Mouse (Mus musculus) heart, embryonic 12.5 days (tissue): ENCODE results near the gene Sla2. TPM values are rescaled to one million over a fixed set of nuclear protein-coding genes. Genes with fewer than 3 reads are reported as not detected.
"Not testable (repeated sequence)": the region's sequence is repeated elsewhere in the genome, so short reads cannot be mapped to it uniquely, and the experiment has no call there.

ENCODE experiments used
- ATAC-seq: fragments of 200-750 bp; cut with Nextera tagmentation; 2 replicates; pipeline ENCODE4 v1.8.0; 2017; ENCODE audit warnings: moderate TSS enrichment, moderate library complexity; ENCODE audit not compliant: insufficient number of reproducible peaks, low FRiP score
- H3K27ac ChIP-seq: fragments of 300-500 bp; sonication (generic); 2 replicates; pipeline ENCODE4 v1.5.1; 2016; ENCODE audit warnings: mild to moderate bottlenecking, moderate library complexity; ENCODE audit not compliant: poor library complexity, severe bottlenecking
- H3K27me3 ChIP-seq: fragments of 300-500 bp; sonication (generic); replicated peaks from 2 replicates; pipeline ENCODE4 v1.6.1; 2016; ENCODE audit warnings: mild to moderate bottlenecking, moderate library complexity
- H3K36me3 ChIP-seq: fragments of 300-500 bp; sonication (generic); 2 replicates; pipeline ENCODE4 v1.6.1; 2016; ENCODE audit warnings: mild to moderate bottlenecking, moderate library complexity
- H3K4me1 ChIP-seq: fragments of 300-500 bp; sonication (generic); replicated peaks from 2 replicates; pipeline ENCODE4 v1.6.1; 2016; ENCODE audit warnings: mild to moderate bottlenecking
- H3K4me2 ChIP-seq: fragments of 300-500 bp; sonication (generic); 2 replicates; pipeline ENCODE4 v1.6.1; 2016; ENCODE audit warnings: mild to moderate bottlenecking, moderate library complexity
- H3K4me3 ChIP-seq: fragments of 300-500 bp; sonication (generic); 2 replicates; pipeline ENCODE4 v1.5.1; 2016; ENCODE audit warnings: mild to moderate bottlenecking
- H3K9ac ChIP-seq: fragments of 300-500 bp; sonication (generic); 2 replicates; pipeline ENCODE4 v1.6.1; 2016; ENCODE audit warnings: mild to moderate bottlenecking, moderate library complexity
- H3K9me3 ChIP-seq: fragments of 300-500 bp; sonication (generic); replicated peaks from 2 replicates; pipeline ENCODE4 v1.6.1; 2016; ENCODE audit warnings: mild to moderate bottlenecking, moderate library complexity
- WGBS: fragments of 180-500 bp; shearing (Covaris S2); methylation state at CpG from one replicate; pipeline ENCODE4 v1.1.7; 2016; 5-methylcytosine and 5-hydroxymethylcytosine counted together
- polyA plus RNA-seq: library from polyadenylated mRNA; unstranded; fragments of >200 nt; fragmentation: Nextera tagmentation; extraction: Ambion mirVana; gene quantifications from 2 replicates; pipeline ENCODE4 v1.2.1, GENCODE M21; 2016

Gene Sla2
- 0.55 and 0.65 TPM in 2 replicates for polyA plus RNA-seq

DNA sequence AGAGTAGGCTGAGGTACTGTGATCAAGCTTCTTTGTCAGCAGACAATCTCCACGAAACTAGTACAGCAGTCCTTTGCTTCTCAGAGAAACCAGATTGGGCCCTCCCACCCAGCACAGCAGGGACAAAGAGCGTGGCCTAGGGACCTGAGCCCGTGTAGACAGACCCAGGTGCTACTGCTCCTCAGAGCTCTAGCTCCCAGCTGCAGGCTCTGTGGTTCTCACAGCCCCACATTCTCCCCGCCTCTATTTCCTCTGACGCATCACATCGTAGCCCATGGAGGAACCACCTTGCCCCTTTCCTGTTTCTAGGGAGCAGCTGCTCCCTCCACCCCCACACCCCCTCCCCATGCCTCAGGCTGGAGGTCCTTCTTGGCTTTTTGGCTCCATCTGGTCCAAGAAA lies at the start of gene Sla2:
Sla2 (minus strand) TSS at position 176 of the 400 bp plus-strand sequence.
- H3K9ac ChIP-seq = no peak within 1 kb of the TSS
- H3K36me3 ChIP-seq = no peaks in the 10 kb centered on the region
- no peak within 1 kb of the TSS for H3K27ac ChIP-seq
- whole genome bisulfite sequencing = 48% methylated on average over 6 of the region's 6 CpGs
- H3K4me3 ChIP-seq = no peak within 1 kb of the TSS
- no peak within 1 kb of the TSS for H3K4me2 ChIP-seq
- no peaks in the 10 kb centered on the region for H3K4me1 ChIP-seq
- H3K9me3 ChIP-seq = no peaks in the 10 kb centered on the region
- H3K27me3 ChIP-seq = no peaks in the 10 kb centered on the region
- no peak for ATAC-seq

GRCm38 (mm10) chr2:156935005-156935404 lies 48.0 kb upstream of the Sla2 start:
- no peak overlapping the region for H3K27ac ChIP-seq
- H3K4me2 ChIP-seq = no peak overlapping the region
- peaks cover 47% of the 10 kb centered on the region for H3K36me3 ChIP-seq
- no peaks in the 10 kb centered on the region for H3K27me3 ChIP-seq
- no peaks in the 10 kb centered on the region; the same call in 1 of the 2 replicates for H3K4me1 ChIP-seq
- no peak overlapping the region for H3K4me3 ChIP-seq
- H3K9ac ChIP-seq = no peak overlapping the region
- no peak for ATAC-seq
- no peaks in the 10 kb centered on the region for H3K9me3 ChIP-seq
- WGBS = 85% methylated on average over 6 of the region's 6 CpGs

- peaks cover 55% of the 10 kb centered on the region for H3K36me3 ChIP-seq
- 81% methylated on average over 1 of the region's 1 CpGs for WGBS
Measured at GRCm38 (mm10) chr2:156933426-156933825, 46.4 kb upstream of the Sla2 start.

GRCm38 (mm10) chr2:156931421-156931820 lies 44.4 kb upstream of the Sla2 start:
- no peak overlapping the region for H3K4me3 ChIP-seq
- no peak overlapping the region for H3K27ac ChIP-seq
- 95% methylated on average over 2 of the region's 2 CpGs for whole genome bisulfite sequencing
- H3K27me3 ChIP-seq = no peaks in the 10 kb centered on the region
- H3K4me2 ChIP-seq = no peak overlapping the region
- no peaks in the 10 kb centered on the region for H3K9me3 ChIP-seq
- H3K4me1 ChIP-seq = peaks cover 3% of the 10 kb centered on the region
- ATAC-seq = no peak
- H3K36me3 ChIP-seq = peaks cover 46% of the 10 kb centered on the region
- H3K9ac ChIP-seq = no peak overlapping the region

More at GRCm38 (mm10) chr2:156933426-156933825, 46.4 kb upstream of the Sla2 start:
- no peak overlapping the region for H3K27ac ChIP-seq
- no peak overlapping the region for H3K4me3 ChIP-seq
- H3K9ac ChIP-seq = no peak overlapping the region
- no peaks in the 10 kb centered on the region for H3K27me3 ChIP-seq
- no peaks in the 10 kb centered on the region; the same call in 1 of the 2 replicates for H3K4me1 ChIP-seq
- H3K4me2 ChIP-seq = no peak overlapping the region
- H3K9me3 ChIP-seq = no peaks in the 10 kb centered on the region
- no peak for ATAC-seq

DNA sequence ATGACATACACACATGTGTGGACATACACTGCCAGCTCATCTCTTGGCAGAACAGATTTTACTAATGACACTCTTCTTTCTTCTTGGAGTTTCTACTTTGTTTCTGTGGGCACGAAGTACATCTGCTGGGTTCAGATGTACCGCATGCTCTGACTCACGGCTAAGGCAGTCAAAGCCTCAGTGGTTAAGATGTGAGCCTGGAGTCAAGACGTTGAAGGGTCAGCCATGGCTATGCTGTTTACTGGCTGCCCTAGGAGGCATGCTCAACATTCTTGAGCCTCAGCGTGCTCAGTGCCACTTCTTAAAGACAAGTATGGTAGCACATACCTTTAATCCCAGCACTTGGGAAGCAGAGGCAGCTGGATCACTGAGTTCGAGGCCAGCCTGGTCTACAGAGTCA lies 43.6 kb upstream of the Sla2 start:
- Histone ChIP-seq H3K36me3 (peaks cover 41% of the 10 kb centered on the region), H3K27ac (no peak overlapping the region), H3K4me3 (no peak overlapping the region), H3K9ac (no peak overlapping the region), H3K4me2 (no peak overlapping the region), H3K9me3 (no peaks in the 10 kb centered on the region), H3K4me1 (peaks cover 11% of the 10 kb centered on the region), H3K27me3 (no peaks in the 10 kb centered on the region)
- ATAC-seq = no peak
- WGBS = 87% methylated on average over 6 of the region's 6 CpGs

- peaks cover 11% of the 10 kb centered on the region for H3K4me1 ChIP-seq
- ATAC-seq = no peak
Measured at GRCm38 (mm10) chr2:156929519-156930120, 42.6 kb upstream of the Sla2 start.

GRCm38 (mm10) chr2:156928606-156929005 lies 41.6 kb upstream of the Sla2 start:
- H3K4me3 ChIP-seq = no peak overlapping the region
- peaks cover 38% of the 10 kb centered on the region for H3K36me3 ChIP-seq
- no peak overlapping the region for H3K9ac ChIP-seq
- H3K27me3 ChIP-seq = no peaks in the 10 kb centered on the region
- no peak overlapping the region for H3K4me2 ChIP-seq
- 89% methylated on average over 6 of the region's 6 CpGs for WGBS
- H3K9me3 ChIP-seq = no peaks in the 10 kb centered on the region
- no peak overlapping the region for H3K27ac ChIP-seq
- ATAC-seq = no peak
- H3K4me1 ChIP-seq = peaks cover 15% of the 10 kb centered on the region

More at GRCm38 (mm10) chr2:156929519-156930120, 42.6 kb upstream of the Sla2 start:
- Histone ChIP-seq H3K9me3 (no peaks in the 10 kb centered on the region), H3K27ac (no peak overlapping the region), H3K4me3 (no peak overlapping the region), H3K36me3 (peaks cover 38% of the 10 kb centered on the region), H3K9ac (no peak overlapping the region), H3K27me3 (no peaks in the 10 kb centered on the region), H3K4me2 (no peak overlapping the region)
- 61% methylated on average over 11 of the region's 11 CpGs for WGBS

DNA sequence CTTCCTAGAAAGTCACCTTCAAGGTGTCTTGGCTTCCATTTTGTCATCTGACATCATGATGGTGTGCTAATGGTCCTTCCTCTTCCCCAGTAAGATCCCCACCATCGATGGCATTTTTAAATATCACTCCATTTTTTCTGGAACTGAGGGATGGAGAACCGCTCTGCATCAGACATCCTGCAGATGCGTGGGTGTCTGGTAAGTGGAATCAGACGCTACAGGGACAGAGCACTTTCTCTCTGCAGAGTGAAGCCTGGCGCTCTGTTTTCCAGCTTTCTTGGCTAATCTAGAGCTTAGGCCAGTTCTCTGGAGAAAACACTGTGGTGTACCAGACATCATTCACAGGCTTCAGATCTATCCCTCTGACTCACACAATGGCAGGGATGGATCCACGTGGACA lies 40.7 kb upstream of the Sla2 start:
- Histone ChIP-seq H3K27me3 (no peaks in the 10 kb centered on the region), H3K9me3 (no peaks in the 10 kb centered on the region), H3K36me3 (peaks cover 31% of the 10 kb centered on the region), H3K4me1 (peaks cover 15% of the 10 kb centered on the region), H3K4me2 (no peak overlapping the region), H3K4me3 (no peak overlapping the region), H3K27ac (no peak overlapping the region), H3K9ac (no peak overlapping the region)
- 88% methylated on average over 6 of the region's 6 CpGs for WGBS
- ATAC-seq = no peak

DNA sequence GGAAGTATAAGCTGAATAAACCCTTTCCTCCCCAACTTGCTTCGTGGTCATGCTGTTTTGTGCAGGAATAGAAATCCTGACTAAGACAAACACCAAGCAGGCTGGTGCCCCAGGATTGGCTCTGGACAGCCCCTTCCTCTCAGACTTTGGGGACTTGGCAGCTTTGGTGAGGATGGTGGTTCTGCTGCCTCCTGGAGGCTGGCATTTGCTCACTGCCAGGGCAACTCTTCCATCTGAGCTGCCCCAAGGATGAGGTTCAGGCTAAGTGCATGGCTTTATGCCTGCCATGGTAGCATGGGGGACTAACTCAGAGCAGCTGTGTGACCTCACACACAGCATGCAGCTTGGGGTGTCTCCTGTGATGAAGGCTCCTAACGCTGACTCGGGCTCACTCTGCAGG lies 38.6 kb upstream of the Sla2 start:
- not testable (repeated sequence) for H3K27ac ChIP-seq, H3K4me3 ChIP-seq, H3K9me3 ChIP-seq, ATAC-seq, H3K9ac ChIP-seq, H3K4me2 ChIP-seq, H3K27me3 ChIP-seq
- peaks cover 25% of the 10 kb centered on the region for H3K36me3 ChIP-seq
- peaks cover 15% of the 10 kb centered on the region for H3K4me1 ChIP-seq
- WGBS = 83% methylated on average over 3 of the region's 3 CpGs

- not testable (repeated sequence) for H3K27ac ChIP-seq, ATAC-seq, H3K27me3 ChIP-seq, H3K9ac ChIP-seq, H3K4me2 ChIP-seq, H3K4me3 ChIP-seq, H3K9me3 ChIP-seq
- peaks cover 21% of the 10 kb centered on the region for H3K36me3 ChIP-seq
- 93% methylated on average over 4 of the region's 4 CpGs for WGBS
- peaks cover 15% of the 10 kb centered on the region for H3K4me1 ChIP-seq
Measured at GRCm38 (mm10) chr2:156925075-156925474, 38.1 kb upstream of the Sla2 start.

- peaks cover 16% of the 10 kb centered on the region; the same call in 1 of the 2 replicates for H3K36me3 ChIP-seq
- H3K9me3 ChIP-seq = no peaks in the 10 kb centered on the region
- H3K4me2 ChIP-seq = no peak overlapping the region
- H3K27me3 ChIP-seq = no peaks in the 10 kb centered on the region
- WGBS = 38% methylated on average over 3 of the region's 3 CpGs
- no peak overlapping the region for H3K9ac ChIP-seq
- peaks cover 15% of the 10 kb centered on the region for H3K4me1 ChIP-seq
- no peak overlapping the region for H3K4me3 ChIP-seq
- peak overlapping the region; percentile 44 for H3K27ac ChIP-seq
- peak; percentile 58; the same call in 1 of the 2 replicates for ATAC-seq
Measured at GRCm38 (mm10) chr2:156924210-156924898, 37.4 kb upstream of the Sla2 start.
